Mouse (Mus musculus): ENCODE results near the gene Gm43951.

Gene Gm43951

DNA sequence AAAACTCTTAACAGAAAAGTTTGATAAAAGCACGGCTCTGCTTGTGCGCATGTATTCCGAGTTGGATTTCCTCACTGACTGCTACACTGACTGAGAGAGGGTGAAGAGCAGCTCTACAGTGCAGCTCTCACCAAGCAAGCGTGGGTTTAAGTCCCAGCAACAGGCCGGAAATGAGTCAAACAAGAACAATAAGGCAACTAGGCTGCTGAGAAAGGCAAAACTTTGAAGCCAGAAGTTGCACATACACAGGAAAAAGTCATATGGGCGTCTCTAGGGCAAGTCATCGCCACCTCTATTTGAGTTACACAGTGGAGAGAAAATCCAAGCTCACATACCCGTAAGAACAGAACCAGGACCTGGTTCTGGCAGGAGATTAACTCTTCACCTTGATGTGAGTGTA, 10.1 kb downstream of the Gm43951 start:
- DNase-seq, result peak; percentile 82

GRCm38 (mm10) chr11:72194259-72194658, 12.4 kb downstream of the Gm43951 start:
- DNase-seq, result no peak

- DNase-seq, result no peak
These were observed 15.8 kb downstream of the Gm43951 start for GRCm38 (mm10) chr11:72190857-72191256.

- DNase-seq, result peak; percentile 35
These were observed 22.4 kb downstream of the Gm43951 start for GRCm38 (mm10) chr11:72184252-72184651.

GRCm38 (mm10) chr11:72181136-72181535, 25.5 kb downstream of the Gm43951 start:
- peak; percentile 76 for DNase-seq

DNA sequence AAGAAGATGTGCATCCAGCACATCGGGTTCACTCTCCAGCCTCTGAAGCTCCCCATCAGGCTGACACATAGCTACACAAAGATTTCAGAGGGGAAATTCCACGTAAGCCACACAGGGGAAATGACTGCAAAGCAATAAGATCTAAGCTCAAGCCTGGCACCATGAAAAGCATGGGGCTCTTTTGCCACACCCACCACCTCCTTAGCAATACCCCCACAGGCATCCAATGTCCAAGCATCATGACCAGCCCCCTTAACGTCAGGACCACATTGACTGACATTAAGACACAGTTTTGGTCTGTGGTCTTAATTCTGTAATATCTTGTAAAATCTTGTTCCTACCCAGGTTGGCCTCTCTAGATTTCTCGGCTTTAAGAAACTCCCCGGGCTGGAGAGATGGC, 26.1 kb downstream of the Gm43951 start:
- peak; percentile 66 for DNase-seq

GRCm38 (mm10) chr11:72176553-72176952, 30.1 kb downstream of the Gm43951 start:
- peak; percentile 34 for DNase-seq

- DNase-seq, result peak; percentile 37
These were observed 30.7 kb downstream of the Gm43951 start for GRCm38 (mm10) chr11:72175966-72176365.

DNA sequence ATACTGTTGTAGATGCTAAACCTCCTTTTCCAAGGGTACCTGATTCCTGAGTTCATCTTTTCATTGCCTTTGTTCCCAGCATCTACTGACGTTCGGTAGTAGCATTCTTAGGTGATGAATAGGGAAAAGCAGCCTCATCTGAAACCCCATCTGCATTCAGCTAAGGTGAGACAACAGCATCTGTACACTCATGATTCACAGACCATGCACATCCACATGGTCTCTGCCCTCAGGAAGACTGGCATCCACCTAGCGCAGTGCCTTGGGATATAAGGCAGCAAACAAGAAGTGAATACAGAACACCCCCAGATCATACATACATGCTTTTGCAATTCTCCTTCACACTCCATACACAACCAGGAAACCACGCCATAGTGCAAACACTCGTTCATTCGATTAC, 31.9 kb downstream of the Gm43951 start:
- peak; percentile 54 for DNase-seq

DNA sequence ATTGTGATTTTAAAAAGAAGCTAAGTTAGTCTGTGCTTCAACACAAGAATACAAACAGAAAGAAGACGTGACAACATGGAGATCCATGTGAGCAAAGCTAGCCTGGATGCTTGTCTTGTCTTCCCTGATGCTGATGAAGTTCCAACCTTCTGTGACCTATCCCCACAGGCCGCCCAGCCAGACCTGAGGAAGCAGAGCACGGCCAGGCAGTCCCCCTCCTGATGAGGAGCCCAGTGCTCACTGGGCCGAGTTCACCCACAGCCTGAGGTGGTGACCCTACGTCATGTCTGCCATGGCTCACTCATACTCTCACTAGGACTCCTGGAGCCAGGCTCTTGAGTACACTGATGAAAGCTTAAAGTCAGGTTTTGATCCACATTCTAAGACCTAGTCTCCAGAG, 33.1 kb downstream of the Gm43951 start:
- peak; percentile 55 for DNase-seq

DNA sequence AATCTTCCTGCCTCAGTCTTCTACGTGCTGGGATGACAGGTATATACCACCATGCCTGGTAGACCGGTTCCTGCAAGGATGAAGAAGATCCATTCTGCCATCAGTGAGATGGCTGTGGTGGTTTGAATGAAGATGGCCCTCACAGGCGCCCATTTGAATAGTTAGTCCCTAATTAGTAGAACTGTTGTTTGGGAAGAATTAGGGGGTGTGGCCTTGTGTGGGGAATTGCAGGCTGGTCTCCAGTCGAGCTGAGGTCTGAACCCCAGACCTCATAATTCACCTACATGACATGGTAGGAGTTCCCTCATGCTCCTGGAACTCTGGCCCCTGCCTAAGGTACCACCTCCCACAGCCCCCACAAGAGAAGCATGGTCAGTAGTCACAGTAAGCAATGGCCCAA, 34.7 kb downstream of the Gm43951 start:
- DNase-seq, result peak; percentile 61

DNA sequence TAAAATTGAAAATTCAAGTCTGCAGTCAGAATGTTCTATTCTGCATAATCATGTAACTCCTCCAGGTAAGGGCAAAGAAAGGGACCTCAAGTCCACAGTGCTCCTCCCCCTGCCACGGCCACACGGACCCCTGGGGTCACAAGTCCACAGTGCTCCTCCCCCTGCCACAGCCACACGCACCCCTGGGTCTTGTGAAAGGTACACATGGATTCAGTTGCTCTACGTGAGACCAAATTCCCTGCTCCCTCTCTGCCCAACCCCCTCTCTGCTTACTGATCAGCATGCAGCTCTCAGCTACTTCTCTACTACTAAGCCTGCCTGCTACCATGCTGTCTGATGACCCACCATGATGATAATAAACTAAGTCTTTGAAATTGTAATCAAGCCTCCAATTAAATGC, 36.8 kb downstream of the Gm43951 start:
- DNase-seq, result peak; percentile 83

DNA sequence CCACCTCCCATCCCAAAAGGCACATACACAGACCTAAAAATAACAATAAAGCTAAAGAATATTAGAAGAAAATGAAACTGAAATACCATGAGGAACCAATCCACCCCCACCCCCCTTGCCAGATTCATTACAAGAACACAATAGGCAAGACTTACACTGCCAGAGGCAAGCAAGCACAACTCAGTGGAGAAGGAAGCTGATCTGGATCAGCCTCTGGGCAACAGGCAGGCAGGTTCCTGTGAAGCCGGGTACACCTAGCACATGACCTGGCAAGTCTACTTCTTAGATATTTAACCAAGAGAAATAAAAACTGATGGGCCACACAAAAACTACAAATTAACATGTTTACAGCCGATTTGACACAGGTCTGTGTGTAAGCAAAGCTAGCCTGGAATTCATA, 43.4 kb downstream of the Gm43951 start:
- no peak for DNase-seq

DNA sequence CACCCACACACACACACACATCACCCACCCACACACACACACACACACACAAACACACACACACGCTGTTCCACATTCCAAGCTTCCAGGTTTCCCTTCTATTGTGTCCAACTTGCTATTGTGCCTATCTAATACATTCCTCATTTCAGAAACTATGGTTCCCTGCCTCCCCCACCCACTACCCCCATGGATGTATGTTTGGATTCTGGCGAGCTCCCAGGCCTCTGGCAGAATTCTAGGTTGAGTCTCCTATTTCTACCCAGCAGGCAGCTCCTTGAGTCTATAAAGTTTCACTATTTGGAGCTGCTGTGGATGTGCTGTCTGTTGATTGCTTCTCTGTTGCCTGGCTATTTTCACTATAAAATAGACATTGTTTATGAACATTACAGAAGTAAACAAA, 50.0 kb downstream of the Gm43951 start:
- no peak for DNase-seq

DNA sequence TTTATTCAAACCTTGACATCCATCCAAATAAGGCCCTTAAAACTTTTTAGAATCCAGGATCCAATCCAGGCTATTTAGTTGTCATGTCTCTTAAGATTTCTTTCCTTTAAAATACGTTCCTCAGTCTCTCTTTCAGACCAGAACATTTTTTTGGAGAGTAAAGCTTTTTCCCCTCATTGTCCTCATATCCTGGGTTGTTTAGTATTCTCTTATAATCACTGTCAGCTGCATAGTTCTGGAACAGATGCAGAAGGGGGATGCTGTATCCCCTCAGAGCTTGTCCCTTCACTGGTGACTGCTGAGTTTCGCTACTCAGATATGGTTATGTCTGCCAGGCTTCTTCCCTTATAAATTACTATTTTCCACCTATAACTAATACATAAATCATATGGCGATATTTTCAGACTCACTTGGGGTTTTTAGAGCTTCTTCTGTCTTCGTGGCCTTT, 50.6 kb downstream of the Gm43951 start:
- DNase-seq, result no peak

GRCm38 (mm10) chr11:72155186-72155980, 51.3 kb downstream of the Gm43951 start:
- peak; percentile 78 for DNase-seq
